Mouse (Mus musculus): ENCODE results near the gene March7. TPM values are rescaled to one million over a fixed set of nuclear protein-coding genes. Genes with fewer than 3 reads are reported as not detected.

Gene March7
- total RNA-seq, 2 experiments from 2014 or later = 93.0 to 97.7 TPM

GRCm38 (mm10) chr2:60283751-60284466 is 74.2 kb downstream of the March7 start:
- ATAC-seq (ENCODE audit: poor library complexity, severe bottlenecking) = peak; percentile 64

DNA sequence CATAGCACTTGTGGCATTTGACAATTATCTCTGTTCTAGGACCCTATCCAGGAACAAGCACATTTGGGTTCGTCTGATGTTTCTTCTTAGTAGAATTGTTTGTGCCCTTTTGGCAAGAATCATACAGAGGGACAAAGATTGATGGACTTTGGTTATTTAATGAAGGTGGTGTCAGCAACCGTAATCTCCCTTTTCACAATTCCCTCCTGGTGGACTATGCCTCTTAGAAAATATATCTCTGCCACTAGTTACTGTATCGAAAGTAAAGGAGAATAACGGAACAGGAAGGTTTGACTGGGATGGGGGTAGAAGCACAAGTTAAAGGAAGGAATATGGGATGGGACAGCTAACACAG is 74.8 kb downstream of the March7 start, which contains the start of gene Cd302:
Cd302 (minus strand) TSS at position 22 of the 355 bp plus-strand sequence.
- ATAC-seq (ENCODE audit: poor library complexity, severe bottlenecking) = no peak

- ATAC-seq (ENCODE audit: poor library complexity, severe bottlenecking) = no peak
Measured at GRCm38 (mm10) chr2:60285107-60285617, 75.5 kb downstream of the March7 start.

DNA sequence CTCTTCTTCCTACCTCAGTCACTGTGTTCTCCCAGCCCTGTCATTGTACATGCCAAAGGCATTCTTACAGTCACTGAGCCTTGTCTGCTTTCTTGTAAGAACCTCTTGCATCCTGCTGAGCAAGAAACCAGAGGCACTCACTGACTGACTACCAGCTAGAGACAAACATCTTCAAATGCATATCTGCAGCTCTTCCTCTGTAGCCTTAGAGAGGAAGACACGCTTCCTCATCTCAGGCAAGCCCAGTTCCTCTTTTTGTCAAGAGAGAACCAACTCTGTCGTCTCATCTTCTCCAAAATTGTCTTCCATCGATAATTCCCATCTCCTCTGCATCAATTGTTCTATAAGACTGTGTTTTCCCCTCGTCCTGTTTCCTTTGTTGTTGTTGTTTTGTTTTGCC is 78.9 kb downstream of the March7 start:
- peak; percentile 82 for ATAC-seq (ENCODE audit: poor library complexity, severe bottlenecking)

- 0 out of 2 replicates have a peak, but pooled peaks have one; percentile 21 for ATAC-seq (ENCODE audit: poor library complexity, severe bottlenecking)
Measured at GRCm38 (mm10) chr2:60289451-60289850, 79.8 kb downstream of the March7 start.

DNA sequence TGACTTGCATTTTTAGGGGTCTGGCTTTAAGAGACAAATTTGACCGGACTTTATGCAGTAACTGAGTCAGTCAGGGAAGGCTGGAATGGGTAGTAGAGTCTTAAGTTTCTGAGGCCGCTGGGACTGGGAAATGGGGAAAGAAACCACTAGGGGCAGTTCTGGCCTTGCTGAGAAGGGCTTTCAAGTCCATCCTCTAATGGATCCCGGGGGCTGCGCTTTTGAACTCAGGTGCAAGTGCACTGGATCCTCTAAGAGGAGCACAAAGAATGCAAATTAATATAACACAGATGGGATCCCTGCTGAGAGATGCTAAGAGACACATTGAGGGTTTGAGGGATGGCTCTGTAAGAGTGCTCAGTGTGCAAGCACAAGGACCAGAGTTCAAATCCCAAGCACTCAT is 81.7 kb downstream of the March7 start:
- ATAC-seq (ENCODE audit: poor library complexity, severe bottlenecking) = no peak

DNA sequence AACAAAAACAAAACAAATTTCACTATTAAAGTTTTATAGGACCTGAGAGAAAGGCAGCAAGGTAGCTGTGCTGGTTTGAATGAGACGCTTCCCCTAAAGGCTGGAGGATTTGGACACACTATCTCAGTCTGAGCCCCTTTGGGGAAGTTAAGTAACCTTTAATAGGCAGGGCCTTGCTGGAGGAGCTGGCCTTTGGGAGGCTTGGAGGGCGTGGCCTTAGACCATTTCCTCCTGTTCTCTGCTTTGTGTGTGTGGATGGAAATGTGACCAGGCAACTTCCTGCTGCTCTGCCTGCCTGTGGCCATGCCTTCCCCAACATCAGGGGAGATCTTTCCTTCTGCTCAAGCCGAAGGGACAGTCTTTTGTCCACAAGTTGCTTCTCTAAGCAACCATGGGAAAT is 88.6 kb downstream of the March7 start:
- ATAC-seq (ENCODE audit: poor library complexity, severe bottlenecking) = peak; percentile 100

GRCm38 (mm10) chr2:60299323-60299722 is 89.6 kb downstream of the March7 start:
- no peak for ATAC-seq (ENCODE audit: poor library complexity, severe bottlenecking)

Other genes with a start within 250 kb of the March7 start
- 87.2 and 95.6 TPM in 2 replicates for gene Baz2b, start within 50 bp of the March7 start, total RNA-seq (2015)
- gene Baz2b, start within 50 bp of the March7 start, total RNA-seq (2017) = 129 and 133 TPM in 2 replicates
- gene Cd302, start 74.6 kb downstream of the March7 start, total RNA-seq (2015) = 66.5 and 80.8 TPM in 2 replicates
- gene Cd302, start 74.6 kb downstream of the March7 start, total RNA-seq (2017) = 29.1 and 36.1 TPM in 2 replicates
- 6.7 and 7.3 TPM in 2 replicates for gene Ly75, start 173.4 kb downstream of the March7 start, total RNA-seq (2015)
- 10.0 and 15.4 TPM in 2 replicates for gene Ly75, start 173.4 kb downstream of the March7 start, total RNA-seq (2017)